Mouse (Mus musculus): ENCODE data around the gene Iqch. TPM values are rescaled to one million over a fixed set of nuclear protein-coding genes. Genes with fewer than 3 reads are reported as not detected.

The Iqch gene
- polyA plus RNA-seq, 1 experiment = not detected

DNA sequence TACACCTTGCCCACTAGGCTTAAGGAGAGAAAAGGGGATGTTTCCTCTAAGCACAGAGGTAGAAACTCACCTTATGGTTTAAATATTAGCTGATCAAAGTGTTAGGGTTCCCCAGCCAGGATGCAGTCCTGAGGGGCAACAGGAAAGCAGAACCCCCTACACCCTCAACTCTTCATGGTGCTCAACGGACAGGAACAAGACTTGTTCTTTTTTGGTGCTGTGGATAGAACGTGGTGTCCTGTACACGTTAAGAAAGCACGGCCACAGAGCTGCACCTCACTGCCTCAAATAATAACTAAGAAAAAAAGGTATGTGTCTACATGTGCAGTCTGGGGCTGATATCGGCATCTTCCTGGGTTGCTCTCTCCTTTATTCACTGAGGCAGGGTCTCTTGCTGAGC lies 53.3 kb downstream of the Iqch start:
- no peaks in the 10 kb centered on the region for H3K4me1 ChIP-seq (ENCODE audit: control insufficient read depth, insufficient read depth, low read length)
- H3K27ac ChIP-seq (ENCODE audit: insufficient read depth, low read length) = no peak overlapping the region
- TF ChIP-seq CTCF (IDR thresholded peaks at IDR 0.05; ENCODE audit: borderline replicate concordance, insufficient read depth, low read length) = no peak
- H3K4me3 ChIP-seq (ENCODE audit: insufficient read depth, low read length) = no peak overlapping the region

DNA sequence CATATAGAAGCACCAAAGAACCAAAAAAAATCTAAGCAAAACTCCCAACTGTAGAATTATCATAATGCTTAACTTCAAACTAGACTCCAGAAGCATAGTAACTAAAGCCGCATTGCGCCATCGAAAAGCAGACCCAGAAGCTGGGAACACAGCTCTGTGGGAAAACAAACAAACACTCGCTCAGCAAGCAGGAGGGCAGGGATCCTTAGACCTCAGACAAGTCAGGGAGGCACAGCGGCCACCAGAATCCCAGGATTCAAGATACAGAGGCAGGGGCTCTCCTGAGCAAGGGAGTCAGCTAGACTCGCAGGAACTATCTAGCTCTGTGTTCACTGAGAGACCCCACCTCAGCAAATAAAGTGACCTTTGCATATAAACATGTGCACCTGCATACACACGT lies 60.4 kb downstream of the Iqch start:
- H3K4me1 ChIP-seq (ENCODE audit: control insufficient read depth, insufficient read depth, low read length) = no peaks in the 10 kb centered on the region
- H3K4me3 ChIP-seq (ENCODE audit: insufficient read depth, low read length) = no peak overlapping the region
- TF ChIP-seq CTCF (IDR thresholded peaks at IDR 0.05; ENCODE audit: borderline replicate concordance, insufficient read depth, low read length) = no peak
- no peak for TF ChIP-seq POLR2A (IDR thresholded peaks at IDR 0.05; ENCODE audit: low read depth, low read length)
- no peak overlapping the region for H3K27ac ChIP-seq (ENCODE audit: insufficient read depth, low read length)

DNA sequence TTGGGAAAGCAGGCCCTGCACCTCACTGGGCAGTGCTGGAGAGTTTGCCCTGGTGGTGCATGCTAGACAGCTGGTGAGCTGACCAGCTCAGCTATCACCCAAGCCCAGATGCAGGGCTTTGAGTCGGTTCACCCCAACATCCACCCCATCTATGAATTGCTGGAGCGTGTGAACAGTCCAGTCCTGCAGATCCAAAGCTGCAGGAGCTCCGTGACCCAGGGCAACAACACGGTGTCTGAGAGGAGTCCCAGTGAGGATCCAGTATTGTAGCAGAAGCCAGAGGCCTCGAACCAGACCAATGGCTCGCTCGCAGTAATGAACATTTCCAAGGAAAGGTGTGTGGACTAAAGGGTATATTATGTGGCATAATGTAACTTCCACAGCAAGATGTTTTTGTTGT lies 61.0 kb downstream of the Iqch start:
- no peak overlapping the region for H3K27ac ChIP-seq (ENCODE audit: insufficient read depth, low read length)
- H3K4me1 ChIP-seq (ENCODE audit: control insufficient read depth, insufficient read depth, low read length) = no peaks in the 10 kb centered on the region
- no peak overlapping the region for H3K4me3 ChIP-seq (ENCODE audit: insufficient read depth, low read length)
- TF ChIP-seq CTCF (IDR thresholded peaks at IDR 0.05; ENCODE audit: borderline replicate concordance, insufficient read depth, low read length) = no peak
- TF ChIP-seq POLR2A (IDR thresholded peaks at IDR 0.05; ENCODE audit: low read depth, low read length) = no peak

DNA sequence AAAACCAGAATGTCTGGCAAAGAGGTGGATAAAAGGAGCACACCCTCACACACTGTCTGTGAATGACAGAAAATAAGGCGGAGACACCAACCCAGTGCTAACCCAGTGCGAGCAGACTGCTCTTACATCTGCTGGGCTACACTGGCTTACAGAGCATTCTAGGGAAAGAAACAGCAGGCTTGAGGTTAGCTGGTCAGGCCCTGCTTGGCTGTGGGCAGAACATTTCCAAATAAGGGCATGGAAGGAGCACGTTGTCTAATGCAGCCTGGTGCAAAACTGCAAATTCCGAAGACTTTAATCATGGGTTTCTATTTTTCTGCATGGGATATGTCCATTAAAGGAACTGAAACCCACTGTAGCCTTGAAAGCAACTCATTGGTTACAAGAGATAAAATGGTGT lies 64.8 kb downstream of the Iqch start:
- no peaks in the 10 kb centered on the region; the same call in 1 of the 2 replicates for H3K4me1 ChIP-seq (ENCODE audit: control insufficient read depth, insufficient read depth, low read length)
- peak overlapping the region; percentile 23; the same call in 1 of the 2 replicates for H3K27ac ChIP-seq (ENCODE audit: insufficient read depth, low read length)
- TF ChIP-seq CTCF (IDR thresholded peaks at IDR 0.05; ENCODE audit: borderline replicate concordance, insufficient read depth, low read length) = no peak
- TF ChIP-seq POLR2A (IDR thresholded peaks at IDR 0.05; ENCODE audit: low read depth, low read length) = no peak
- H3K4me3 ChIP-seq (ENCODE audit: insufficient read depth, low read length) = no peak overlapping the region

DNA sequence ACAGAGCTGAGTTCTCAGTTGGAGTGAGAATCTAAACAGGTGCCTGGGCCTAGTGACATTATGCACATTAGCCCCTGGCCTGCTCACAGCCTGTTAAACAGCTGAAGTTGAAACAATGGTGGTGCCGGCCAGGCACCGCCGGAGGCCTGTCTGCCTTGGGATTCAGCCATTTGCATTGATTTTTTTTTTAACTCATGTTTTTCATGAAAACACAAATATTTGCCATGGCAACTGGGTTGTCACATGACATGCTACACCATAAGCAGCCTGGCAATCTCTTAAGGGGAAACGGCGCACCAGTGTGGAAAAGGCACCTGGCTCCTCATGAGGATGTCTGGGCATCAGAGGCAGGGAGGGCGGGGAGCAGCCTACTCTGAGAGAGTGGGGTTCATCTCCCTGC lies 67.3 kb downstream of the Iqch start:
- H3K4me3 ChIP-seq (ENCODE audit: insufficient read depth, low read length) = no peak overlapping the region
- TF ChIP-seq CTCF (IDR thresholded peaks at IDR 0.05; ENCODE audit: borderline replicate concordance, insufficient read depth, low read length) (no peak), POLR2A (IDR thresholded peaks at IDR 0.05; ENCODE audit: low read depth, low read length) (no peak)
- no peak overlapping the region for H3K27ac ChIP-seq (ENCODE audit: insufficient read depth, low read length)
- no peaks in the 10 kb centered on the region; the same call in 1 of the 2 replicates for H3K4me1 ChIP-seq (ENCODE audit: control insufficient read depth, insufficient read depth, low read length)

DNA sequence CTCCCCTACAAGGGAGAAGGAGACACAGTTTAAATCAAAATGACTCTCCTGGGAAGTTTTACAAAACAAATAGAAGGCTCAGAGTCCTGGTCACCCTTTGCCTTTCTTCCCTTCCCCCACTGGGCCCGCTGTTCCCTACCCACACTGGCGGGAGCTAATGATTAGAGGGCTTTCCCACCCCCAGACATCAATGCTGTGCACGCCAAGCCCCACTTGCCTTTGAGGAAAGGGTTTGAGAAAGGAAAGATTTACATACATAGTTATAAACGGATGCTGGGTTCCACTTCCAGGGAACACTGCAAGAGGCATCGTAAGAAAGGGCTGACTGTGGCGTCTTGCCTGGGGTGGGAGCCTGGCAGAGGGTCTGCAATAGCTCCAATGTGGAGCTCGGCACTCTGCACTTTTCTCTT lies 67.9 kb downstream of the Iqch start:
- Histone ChIP-seq H3K4me1 (ENCODE audit: control insufficient read depth, insufficient read depth, low read length) (no peaks in the 10 kb centered on the region; the same call in 1 of the 2 replicates), H3K4me3 (ENCODE audit: insufficient read depth, low read length) (no peak overlapping the region), H3K27ac (ENCODE audit: insufficient read depth, low read length) (no peak overlapping the region)
- TF ChIP-seq POLR2A (IDR thresholded peaks at IDR 0.05; ENCODE audit: low read depth, low read length) (no peak), CTCF (IDR thresholded peaks at IDR 0.05; ENCODE audit: borderline replicate concordance, insufficient read depth, low read length) (no peak)

GRCm38 (mm10) chr9:63532966-63533711 lies 69.2 kb downstream of the Iqch start:
- Histone ChIP-seq H3K27ac (ENCODE audit: insufficient read depth, low read length) (no peak overlapping the region), H3K4me3 (ENCODE audit: insufficient read depth, low read length) (no peak overlapping the region), H3K4me1 (ENCODE audit: control insufficient read depth, insufficient read depth, low read length) (no peaks in the 10 kb centered on the region; the same call in 1 of the 2 replicates)
- TF ChIP-seq CTCF (IDR thresholded peaks at IDR 0.05; ENCODE audit: borderline replicate concordance, insufficient read depth, low read length) (no peak), POLR2A (IDR thresholded peaks at IDR 0.05; ENCODE audit: low read depth, low read length) (no peak)

DNA sequence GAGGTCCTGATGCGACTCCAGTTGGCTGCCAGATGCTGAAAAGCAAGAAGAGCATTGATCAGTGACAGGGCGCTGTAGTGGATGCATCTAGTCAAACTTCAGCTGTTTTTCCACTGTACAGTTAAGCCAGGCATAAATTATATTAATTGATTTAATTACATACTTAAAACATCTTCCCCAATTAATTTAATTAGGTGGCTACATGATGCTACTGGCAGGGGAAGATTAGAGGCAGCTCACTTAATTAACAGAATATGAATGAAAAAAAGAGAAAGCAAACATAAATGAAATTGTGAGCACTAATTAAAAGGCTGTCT lies 78.4 kb downstream of the Iqch start:
- Histone ChIP-seq H3K4me1 (ENCODE audit: control insufficient read depth, insufficient read depth, low read length) (no peaks in the 10 kb centered on the region), H3K27ac (ENCODE audit: insufficient read depth, low read length) (no peak overlapping the region), H3K4me3 (ENCODE audit: insufficient read depth, low read length) (no peak overlapping the region)
- TF ChIP-seq CTCF (IDR thresholded peaks at IDR 0.05; ENCODE audit: borderline replicate concordance, insufficient read depth, low read length) (no peak), POLR2A (IDR thresholded peaks at IDR 0.05; ENCODE audit: low read depth, low read length) (no peak)

GRCm38 (mm10) chr9:63523251-63523936 lies 78.9 kb downstream of the Iqch start:
- no peak overlapping the region for H3K4me3 ChIP-seq (ENCODE audit: insufficient read depth, low read length)
- TF ChIP-seq POLR2A (IDR thresholded peaks at IDR 0.05; ENCODE audit: low read depth, low read length) (no peak), CTCF (IDR thresholded peaks at IDR 0.05; ENCODE audit: borderline replicate concordance, insufficient read depth, low read length) (no peak)
- H3K27ac ChIP-seq (ENCODE audit: insufficient read depth, low read length) = no peak overlapping the region
- no peaks in the 10 kb centered on the region for H3K4me1 ChIP-seq (ENCODE audit: control insufficient read depth, insufficient read depth, low read length)

DNA sequence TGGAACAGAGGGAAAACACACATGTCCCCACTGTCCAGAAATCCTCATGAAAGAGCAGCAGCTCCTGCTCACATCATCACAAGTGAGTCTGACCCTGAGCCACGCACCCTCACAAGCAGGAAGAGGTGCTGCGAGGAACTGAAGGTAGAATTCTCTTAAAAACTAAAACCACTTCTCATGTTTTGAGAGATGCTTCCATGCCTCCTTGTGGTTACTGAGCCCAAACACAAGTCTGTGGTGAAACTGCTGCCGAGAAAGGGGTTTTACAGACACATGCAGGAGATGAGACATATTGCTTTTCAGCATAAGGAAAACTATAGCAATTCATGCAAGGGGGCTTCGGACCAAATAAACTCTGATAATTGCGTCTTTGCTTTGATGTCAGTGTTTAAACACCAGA lies 89.4 kb downstream of the Iqch start:
- no peaks in the 10 kb centered on the region for H3K4me1 ChIP-seq (ENCODE audit: control insufficient read depth, insufficient read depth, low read length)
- no peak overlapping the region for H3K27ac ChIP-seq (ENCODE audit: insufficient read depth, low read length)
- TF ChIP-seq POLR2A (IDR thresholded peaks at IDR 0.05; ENCODE audit: low read depth, low read length) (no peak), CTCF (IDR thresholded peaks at IDR 0.05; ENCODE audit: borderline replicate concordance, insufficient read depth, low read length) (no peak)

More for the DNA sequence above, 89.4 kb downstream of the Iqch start:
- H3K4me3 ChIP-seq (ENCODE audit: insufficient read depth, low read length) = no peak overlapping the region
